Mouse (Mus musculus) myocyte (in vitro differentiated cells): ENCODE data around the gene Ttc3.

Experiments used
- MYOD1 ChIP-seq, 3 experiments: IDR thresholded peaks; one replicate each; pipeline ENCODE4 v1.6.1; 2011; ENCODE audit warnings: control low read depth in 2 of 3, low read depth in 2 of 3, mild to moderate bottlenecking in 2 of 3, moderate library complexity in 1 of 3; ENCODE audit not compliant: insufficient read length in 2 of 3, control insufficient read depth in 1 of 3
- POLR2A ChIP-seq: IDR thresholded peaks from one replicate; pipeline ENCODE4 v1.6.1; 2011; ENCODE audit warnings: low read depth, mild to moderate bottlenecking, control low read depth, moderate library complexity; ENCODE audit not compliant: insufficient read length
- POLR2AphosphoS2 ChIP-seq: IDR thresholded peaks from one replicate; pipeline ENCODE4 v1.6.1; 2011; ENCODE audit warnings: low read depth, control low read depth; ENCODE audit not compliant: insufficient read length
- SRF ChIP-seq: IDR thresholded peaks from one replicate; pipeline ENCODE4 v1.6.1; 2011; ENCODE audit warnings: low read depth; ENCODE audit not compliant: control insufficient read depth, insufficient read length
- USF1 ChIP-seq: IDR thresholded peaks from one replicate; pipeline ENCODE4 v1.6.1; 2011; ENCODE audit warnings: low read depth, mild to moderate bottlenecking, control low read depth, moderate library complexity

GRCm38 (mm10) chr16:94354450-94354849, 16.0 kb upstream of the Ttc3 start:
- TF ChIP-seq POLR2A, result no peak
- no peak for TF ChIP-seq USF1
- no peak for TF ChIP-seq POLR2AphosphoS2
- no peak for TF ChIP-seq MYOD1 (IDR thresholded peaks at IDR 0.05; ENCODE audit: control insufficient read depth in 1 of 3, insufficient read length in 2 of 3, low read depth in 2 of 3)
- no peak for TF ChIP-seq SRF
